Mouse (Mus musculus) brain, embryonic 14.5 days (tissue): ENCODE results near the gene Mon1b.

ENCODE experiments used
- CTCF ChIP-seq: fragments of 200-500 bp; IDR thresholded peaks from 2 replicates; pipeline ENCODE4 v1.5.1; 2012; ENCODE audit warnings: inconsistent platforms, mild to moderate bottlenecking, moderate library complexity, borderline replicate concordance; ENCODE audit not compliant: insufficient read depth, insufficient read length; ENCODE audit errors: extremely low read depth
- POLR2A ChIP-seq: fragments of 200-500 bp; IDR thresholded peaks from 2 replicates; pipeline ENCODE4 v1.6.1; 2012; ENCODE audit warnings: mild to moderate bottlenecking, inconsistent platforms, borderline replicate concordance; ENCODE audit not compliant: poor library complexity, insufficient read depth, insufficient read length, severe bottlenecking; ENCODE audit errors: extremely low read depth

DNA sequence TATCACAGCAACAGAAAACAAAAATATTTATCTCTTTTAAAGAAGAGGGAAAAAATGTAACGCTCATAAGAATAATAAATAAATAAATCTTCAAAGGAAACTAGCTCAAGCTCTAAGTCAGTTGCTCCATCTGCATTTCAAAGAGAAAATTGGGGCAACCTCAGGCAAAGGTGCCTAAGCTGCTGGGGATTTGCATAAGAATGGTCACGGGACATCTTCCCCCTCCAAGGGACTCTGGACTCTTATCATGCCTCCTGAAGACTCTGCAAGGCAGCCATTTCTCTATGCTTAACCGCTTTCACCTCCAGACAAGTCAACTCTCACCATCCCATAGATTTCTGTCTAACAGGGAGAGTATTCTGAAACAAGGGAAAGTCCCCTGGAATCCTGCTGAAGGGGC lies 37.0 kb upstream of the Mon1b start:
- TF ChIP-seq CTCF (no peak), POLR2A (no peak)
